Mouse (Mus musculus) stomach, embryonic 16.5 days (tissue): Measurements from ENCODE around the gene Olfr56. TPM values are rescaled to one million over a fixed set of nuclear protein-coding genes. Genes with fewer than 3 reads are reported as not detected.

Source experiments
- ATAC-seq: fragments of 200-750 bp; cut with Nextera tagmentation; 2 replicates; pipeline ENCODE4 v1.8.0; 2017; ENCODE audit warnings: moderate number of reproducible peaks, moderate TSS enrichment; ENCODE audit not compliant: insufficient read depth, low FRiP score
- H3K27ac ChIP-seq: fragments of 300-500 bp; sonication (generic); 2 replicates; pipeline ENCODE4 v1.5.1; 2014; ENCODE audit warnings: low read length
- H3K27me3 ChIP-seq: fragments of 300-500 bp; sonication (generic); 2 replicates; pipeline ENCODE4 v1.6.1; 2014; ENCODE audit warnings: low read length, control low read depth, mixed read lengths; ENCODE audit not compliant: control insufficient read depth, insufficient read depth
- H3K36me3 ChIP-seq: fragments of 300-500 bp; sonication (generic); 2 replicates; pipeline ENCODE4 v1.6.1; 2014; ENCODE audit warnings: low read length; ENCODE audit not compliant: control insufficient read depth, insufficient read depth
- H3K4me1 ChIP-seq: fragments of 300-500 bp; sonication (generic); 2 replicates; pipeline ENCODE4 v1.6.1; 2014; ENCODE audit warnings: low read length, control low read depth, mixed read lengths; ENCODE audit not compliant: control insufficient read depth, insufficient read depth
- H3K4me2 ChIP-seq: fragments of 300-500 bp; sonication (generic); 2 replicates; pipeline ENCODE4 v1.6.1; 2014; ENCODE audit warnings: low read depth, low read length, mixed read lengths
- H3K4me3 ChIP-seq: fragments of 300-500 bp; sonication (generic); replicated peaks from 2 replicates; pipeline ENCODE4 v1.5.1; 2014; ENCODE audit warnings: mild to moderate bottlenecking, low read length
- H3K9ac ChIP-seq: fragments of 300-500 bp; sonication (generic); 2 replicates; pipeline ENCODE4 v1.6.1; 2014; ENCODE audit warnings: low read length
- H3K9me3 ChIP-seq: fragments of 300-500 bp; sonication (generic); replicated peaks from 2 replicates; pipeline ENCODE4 v1.6.1; 2016; ENCODE audit warnings: low read length, control low read depth; ENCODE audit not compliant: control insufficient read depth
- WGBS: fragments of 180-500 bp; shearing (Covaris S2); extraction: QIAGEN DNeasy Blood & Tissue Kit; methylation state at CpG from one replicate; pipeline ENCODE4 v1.1.7; 2014; 5-methylcytosine and 5-hydroxymethylcytosine counted together
- polyA plus RNA-seq: library from polyadenylated mRNA; unstranded; fragments of >200 nt; fragmentation: Nextera tagmentation; extraction: Ambion mirVana; gene quantifications from 2 replicates; pipeline ENCODE4 v1.2.1, GENCODE M21; 2015

Gene Olfr56
- polyA plus RNA-seq, 1 experiment from 2014 or later: not detected

GRCm38 (mm10) chr11:49086858-49087361 is 108.2 kb downstream of the Olfr56 start:
- Histone ChIP-seq H3K36me3 (no peaks in the 10 kb centered on the region), H3K27ac (no peak overlapping the region), H3K9ac (0 out of 2 replicates have a peak overlapping the region, but pooled peaks have one; percentile 9), H3K4me1 (peaks cover 8% of the 10 kb centered on the region), H3K4me2 (peak overlapping the region; percentile 5; the same call in 1 of the 2 replicates), H3K9me3 (no peaks in the 10 kb centered on the region), H3K4me3 (no peak overlapping the region), H3K27me3 (no peaks in the 10 kb centered on the region)
- ATAC-seq: no peak
- 67% methylated on average over 6 of the region's 6 CpGs for WGBS

DNA sequence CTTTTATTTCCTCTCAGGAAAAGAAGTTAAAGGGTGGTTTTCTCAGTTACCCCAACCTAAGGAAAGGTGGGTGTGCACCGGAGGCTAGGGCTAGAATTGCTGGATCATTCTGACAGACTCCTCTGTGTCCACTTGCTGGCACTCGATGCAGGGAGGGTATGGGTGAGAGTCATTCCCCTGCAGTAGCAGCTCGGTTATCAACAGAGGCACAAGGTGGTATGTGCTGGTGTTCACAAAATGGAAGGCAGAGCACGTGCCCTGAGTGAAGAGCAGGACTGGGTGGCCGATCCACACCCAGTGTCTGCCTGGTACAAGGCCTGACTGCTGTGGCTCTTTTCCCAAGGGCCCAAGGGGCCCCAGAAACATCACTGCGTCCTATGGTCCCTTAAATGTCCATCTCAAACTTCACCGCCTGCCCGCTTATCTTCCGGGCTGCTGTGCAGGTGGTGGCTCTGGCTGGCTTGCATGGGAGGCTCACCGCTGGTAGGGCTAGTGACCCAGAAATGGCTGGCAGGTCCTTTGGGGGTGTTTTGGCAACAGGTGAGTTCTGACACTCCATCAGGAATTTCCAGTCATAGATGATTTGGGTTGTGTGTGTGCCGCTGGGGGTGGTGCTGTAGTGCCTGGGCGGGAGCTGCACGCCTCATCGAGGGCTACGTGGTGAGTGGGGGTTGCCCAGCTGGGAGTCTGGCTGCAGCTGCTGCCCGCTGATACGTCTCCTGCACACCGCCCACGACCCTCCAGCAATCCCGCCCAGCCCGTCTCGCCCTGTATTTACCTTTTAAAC is 109.3 kb downstream of the Olfr56 start:
- peak overlapping the region; percentile 33 for H3K4me2 ChIP-seq
- H3K4me1 ChIP-seq: peaks cover 8% of the 10 kb centered on the region
- no peaks in the 10 kb centered on the region for H3K36me3 ChIP-seq
- 35% methylated on average over 22 of the region's 22 CpGs for WGBS
- peak overlapping the region; percentile 33; the same call in 1 of the 2 replicates for H3K27ac ChIP-seq
- no peak overlapping the region; the same call in 1 of the 2 replicates for H3K4me3 ChIP-seq
- H3K9me3 ChIP-seq: no peaks in the 10 kb centered on the region
- H3K27me3 ChIP-seq: no peaks in the 10 kb centered on the region
- ATAC-seq: peak; percentile 82
- H3K9ac ChIP-seq: no peak overlapping the region

DNA sequence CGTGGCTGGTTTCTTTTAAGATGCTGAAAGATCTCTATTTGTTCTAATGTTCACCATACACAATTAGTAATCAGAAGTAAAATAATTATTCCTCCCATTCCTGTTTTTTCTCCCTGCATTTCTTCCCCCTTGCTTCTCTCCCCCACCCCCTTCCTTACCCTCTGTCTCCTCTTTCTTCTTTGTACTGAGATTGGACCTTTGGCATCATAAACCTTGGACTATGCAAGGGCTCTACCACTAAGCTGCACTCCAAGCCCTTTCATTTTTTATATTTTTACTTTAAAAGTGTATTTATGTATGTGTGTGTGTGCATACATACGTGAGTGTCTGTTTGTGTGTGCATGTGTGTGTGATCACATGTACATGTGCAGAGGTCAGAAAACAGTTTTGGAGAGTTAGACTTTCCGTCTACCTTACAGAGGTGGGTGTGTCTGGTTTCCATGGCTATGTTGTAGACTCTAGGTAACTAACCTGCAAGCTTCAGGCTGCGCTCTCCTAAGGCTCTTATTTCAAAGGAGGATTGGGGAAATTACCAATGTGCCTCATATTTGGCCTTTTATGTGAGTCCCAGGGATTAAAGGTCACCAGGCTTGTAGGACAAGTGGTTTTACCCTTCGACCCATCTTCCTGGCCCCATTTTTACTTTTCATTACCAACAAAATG is 110.4 kb downstream of the Olfr56 start:
- H3K9me3 ChIP-seq: no peaks in the 10 kb centered on the region
- peaks cover 8% of the 10 kb centered on the region for H3K4me1 ChIP-seq
- H3K4me2 ChIP-seq: no peak overlapping the region; the same call in 1 of the 2 replicates
- H3K36me3 ChIP-seq: no peaks in the 10 kb centered on the region
- no peaks in the 10 kb centered on the region for H3K27me3 ChIP-seq
- no peak overlapping the region for H3K4me3 ChIP-seq
- WGBS: 67% methylated on average over 5 of the region's 5 CpGs
- H3K9ac ChIP-seq: no peak overlapping the region
- ATAC-seq: peak; percentile 54; the same call in 1 of the 2 replicates
- no peak overlapping the region for H3K27ac ChIP-seq

DNA sequence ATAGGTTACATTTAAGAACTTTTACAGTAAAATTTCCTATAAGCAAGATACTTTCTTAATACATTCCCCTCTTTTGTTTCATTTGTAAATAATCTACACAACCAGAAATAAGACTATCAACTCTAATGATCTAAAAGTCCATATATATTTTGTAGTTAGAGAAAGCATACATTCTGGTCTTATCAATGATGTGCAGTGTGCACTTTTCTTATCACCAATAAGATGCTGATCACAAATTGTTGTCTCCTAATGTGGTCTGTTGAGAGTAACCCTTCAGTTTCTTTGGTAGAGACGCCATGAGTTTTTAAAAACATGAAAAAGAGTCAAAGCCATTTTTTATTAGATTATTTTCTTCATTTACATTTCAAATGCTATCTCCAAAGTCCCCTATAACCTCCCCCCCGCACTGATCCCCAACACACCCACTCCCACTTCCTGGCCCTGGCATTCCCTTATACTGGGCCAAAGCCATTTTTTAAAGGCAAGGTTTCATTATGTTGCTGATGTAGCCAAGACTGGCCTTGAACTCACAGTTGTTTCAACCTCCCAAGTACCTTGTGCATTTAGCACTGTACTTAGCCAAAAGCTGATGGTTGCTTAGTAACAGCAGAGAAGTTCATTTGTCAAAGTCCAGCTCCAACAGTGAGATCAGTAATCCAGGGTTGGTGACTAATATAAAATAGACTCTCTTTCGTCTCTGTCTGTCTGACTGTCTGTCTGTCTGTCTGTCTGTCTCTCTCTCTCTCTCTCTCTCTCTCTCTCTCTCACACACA is 111.2 kb downstream of the Olfr56 start:
- Histone ChIP-seq H3K27ac (no peak overlapping the region), H3K27me3 (no peaks in the 10 kb centered on the region), H3K4me1 (peaks cover 8% of the 10 kb centered on the region), H3K4me2 (no peak overlapping the region), H3K9me3 (no peaks in the 10 kb centered on the region), H3K9ac (no peak overlapping the region), H3K36me3 (no peaks in the 10 kb centered on the region), H3K4me3 (no peak overlapping the region)
- no peak for ATAC-seq
- 72% methylated on average over 3 of the region's 3 CpGs for WGBS

GRCm38 (mm10) chr11:49090551-49090950 is 111.9 kb downstream of the Olfr56 start:
- H3K36me3 ChIP-seq: no peaks in the 10 kb centered on the region
- H3K9me3 ChIP-seq: no peaks in the 10 kb centered on the region
- peaks cover 8% of the 10 kb centered on the region for H3K4me1 ChIP-seq
- no peak for ATAC-seq
- no peak overlapping the region for H3K27ac ChIP-seq
- 79% methylated on average over 5 of the region's 5 CpGs for WGBS
- H3K4me2 ChIP-seq: no peak overlapping the region
- H3K27me3 ChIP-seq: no peaks in the 10 kb centered on the region
- H3K4me3 ChIP-seq: no peak overlapping the region
- no peak overlapping the region for H3K9ac ChIP-seq

DNA sequence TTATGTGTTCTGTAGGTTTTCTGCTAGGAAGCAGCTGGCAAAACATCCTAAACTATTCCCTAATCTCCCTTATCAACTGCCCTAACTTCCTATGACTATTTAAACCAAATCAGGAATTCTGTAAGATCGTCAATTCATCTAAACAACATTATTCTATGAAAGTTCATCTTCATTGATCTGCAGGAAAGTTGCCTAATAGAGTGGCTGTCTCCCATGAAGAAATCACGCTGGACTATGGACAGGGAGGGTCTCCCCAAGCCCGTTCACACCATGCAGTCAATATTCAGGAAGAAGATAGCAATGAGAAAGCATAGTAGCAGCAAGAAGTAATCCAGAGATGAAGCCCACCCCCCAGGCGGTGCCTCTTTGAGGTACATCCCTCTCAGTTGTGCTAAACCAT is 112.5 kb downstream of the Olfr56 start:
- Histone ChIP-seq H3K4me1 (peaks cover 8% of the 10 kb centered on the region), H3K9ac (no peak overlapping the region), H3K4me3 (no peak overlapping the region), H3K9me3 (no peaks in the 10 kb centered on the region), H3K4me2 (no peak overlapping the region), H3K36me3 (no peaks in the 10 kb centered on the region), H3K27ac (no peak overlapping the region), H3K27me3 (no peaks in the 10 kb centered on the region)
- 62% methylated on average over 4 of the region's 4 CpGs for WGBS
- ATAC-seq: no peak

DNA sequence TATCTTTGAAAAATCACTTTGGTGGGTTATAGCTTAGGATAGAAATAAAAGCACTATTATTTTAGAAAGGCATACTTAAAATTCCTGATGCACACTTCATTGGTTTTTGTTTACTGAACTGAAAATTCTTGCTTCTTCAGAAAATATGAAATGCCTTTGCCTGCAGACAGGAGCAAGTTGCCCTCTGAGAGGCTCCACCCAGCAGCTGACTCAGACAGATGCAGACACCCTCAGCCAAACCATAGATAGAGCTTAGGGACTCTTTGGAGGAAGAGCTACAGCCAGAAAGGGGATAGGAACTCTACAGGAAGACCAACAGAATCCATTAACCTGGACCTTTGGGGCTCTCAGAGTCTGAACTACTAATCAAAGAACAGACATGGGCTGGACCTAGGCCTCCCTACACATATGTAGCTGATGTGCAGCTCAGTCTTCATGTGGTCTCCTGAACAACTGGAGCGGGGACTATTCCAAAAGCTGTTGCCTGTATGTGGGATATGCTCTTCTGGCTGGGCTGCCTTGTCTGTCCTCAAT is 113.4 kb downstream of the Olfr56 start:
- Histone ChIP-seq H3K27ac (no peak overlapping the region), H3K4me1 (peaks cover 8% of the 10 kb centered on the region), H3K4me2 (no peak overlapping the region), H3K9ac (no peak overlapping the region), H3K4me3 (no peak overlapping the region), H3K36me3 (no peaks in the 10 kb centered on the region), H3K27me3 (no peaks in the 10 kb centered on the region), H3K9me3 (no peaks in the 10 kb centered on the region)
- ATAC-seq: no peak
- 94% methylated on average over 1 of the region's 1 CpGs for WGBS

GRCm38 (mm10) chr11:49092786-49093185 is 114.1 kb downstream of the Olfr56 start:
- H3K27ac ChIP-seq: no peak overlapping the region
- H3K36me3 ChIP-seq: no peaks in the 10 kb centered on the region
- 82% methylated on average over 2 of the region's 2 CpGs for WGBS
- peaks cover 8% of the 10 kb centered on the region for H3K4me1 ChIP-seq
- H3K4me3 ChIP-seq: no peak overlapping the region
- no peaks in the 10 kb centered on the region for H3K9me3 ChIP-seq
- H3K9ac ChIP-seq: no peak overlapping the region
- no peaks in the 10 kb centered on the region for H3K27me3 ChIP-seq
- no peak for ATAC-seq
- H3K4me2 ChIP-seq: no peak overlapping the region
